Mouse (Mus musculus): ENCODE measurements at regions not wholly inside any gene's neighbourhood (a gene's known extent, or its start where the extent isn't known, plus 50 kb on each side); places are given as distances from the start of the nearest gene placed in this dataset.

DNA sequence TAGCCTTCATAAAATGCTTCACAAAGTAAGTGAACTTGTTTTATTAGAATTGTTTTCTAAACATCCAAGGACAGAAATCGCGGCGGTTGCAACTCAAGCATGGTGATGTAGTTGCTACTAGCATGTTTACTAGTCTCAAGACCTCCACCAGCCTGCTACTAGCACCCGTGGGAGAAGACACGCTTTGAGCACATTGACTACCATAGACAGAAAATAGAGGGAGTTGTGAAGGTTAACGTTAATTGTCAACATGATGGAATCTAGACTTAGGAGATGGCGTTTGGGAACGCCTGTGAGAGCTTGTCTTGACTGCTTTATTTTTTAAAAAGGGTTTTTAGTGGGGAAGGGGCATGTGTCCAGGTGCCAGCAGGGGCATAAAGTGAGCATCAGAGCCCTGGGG lies 318.2 kb downstream of the Rps29 start:
- TF ChIP-seq CTCF (IDR thresholded peaks at IDR 0.05; ENCODE audit: low read depth, low read length) (no peak), POLR2A (IDR thresholded peaks at IDR 0.05; ENCODE audit: insufficient read depth, low read length) (no peak)

Measured in ES-Bruce4 (cell line).